Mouse (Mus musculus): ENCODE measurements around the gene Zfp46.

Gene Zfp46

GRCm38 (mm10) chr4:136317667-136318066, 33.2 kb downstream of the Zfp46 start:
- DNase-seq: no peak

DNA sequence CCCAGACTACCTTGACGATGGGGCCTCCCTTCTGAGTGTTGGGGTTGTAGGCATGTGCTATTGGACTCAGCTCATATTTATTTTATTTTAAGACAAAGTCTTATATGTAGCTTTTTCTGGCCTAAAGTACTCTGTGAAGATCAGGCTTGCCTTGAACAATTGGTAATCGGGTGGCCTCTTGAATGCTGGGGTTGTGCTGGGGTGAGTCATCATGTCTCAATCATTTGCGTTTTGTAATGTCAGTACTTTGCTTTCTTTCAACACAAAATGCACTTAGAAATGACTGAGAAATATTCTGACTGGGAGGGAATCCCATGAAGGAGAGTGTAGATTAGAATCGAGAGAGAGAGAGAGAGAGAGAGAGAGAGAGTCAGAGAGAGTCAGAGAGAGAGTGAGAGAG, 35.5 kb downstream of the Zfp46 start:
- no peak for DNase-seq

- no peak for DNase-seq
These were observed 39.7 kb downstream of the Zfp46 start for GRCm38 (mm10) chr4:136324226-136324625.

GRCm38 (mm10) chr4:136327238-136327637, 42.8 kb downstream of the Zfp46 start:
- no peak for DNase-seq

- no peak for DNase-seq
These were observed 43.6 kb downstream of the Zfp46 start for GRCm38 (mm10) chr4:136328115-136328514.

DNA sequence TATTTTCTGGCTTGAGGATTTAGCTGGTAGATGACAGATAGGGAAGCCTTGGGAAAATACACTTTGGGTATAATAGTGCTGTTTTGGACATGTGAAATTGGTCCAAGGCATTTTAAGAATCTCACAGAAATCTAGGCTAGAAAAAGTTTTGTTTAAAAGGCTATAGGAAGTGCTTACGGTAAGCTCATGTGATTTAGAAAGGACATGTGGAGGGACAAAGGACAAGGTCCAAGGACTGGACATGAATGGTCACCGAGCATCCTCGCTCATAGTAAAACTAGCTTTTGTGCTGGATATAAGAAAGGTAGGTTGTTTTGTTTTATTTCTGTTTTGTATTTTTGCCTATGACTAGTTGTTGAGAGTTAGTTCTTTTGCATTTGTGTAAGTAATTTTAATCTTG, 47.2 kb downstream of the Zfp46 start:
- no peak for DNase-seq

DNA sequence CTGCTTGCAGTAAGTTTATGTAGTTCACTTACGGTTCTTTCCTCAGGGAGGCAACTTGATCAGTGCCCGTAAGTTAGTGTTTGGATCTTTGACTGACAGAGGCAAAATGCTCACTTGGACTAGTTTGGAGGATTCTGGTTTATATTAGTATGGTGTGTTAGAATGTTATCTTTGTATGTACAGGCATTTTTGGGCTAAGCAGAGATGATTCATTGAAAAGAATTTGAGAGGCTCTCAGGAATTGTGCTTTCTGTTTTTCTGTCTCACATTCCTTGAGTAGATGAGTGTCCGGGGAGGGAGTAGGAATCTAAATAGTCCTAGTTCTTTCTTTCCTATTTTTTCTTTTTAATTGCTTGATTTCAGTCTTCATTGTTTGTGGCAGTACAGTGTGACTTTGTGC, 48.7 kb downstream of the Zfp46 start:
- DNase-seq: no peak

GRCm38 (mm10) chr4:136335065-136335464, 50.6 kb downstream of the Zfp46 start:
- DNase-seq: no peak

DNA sequence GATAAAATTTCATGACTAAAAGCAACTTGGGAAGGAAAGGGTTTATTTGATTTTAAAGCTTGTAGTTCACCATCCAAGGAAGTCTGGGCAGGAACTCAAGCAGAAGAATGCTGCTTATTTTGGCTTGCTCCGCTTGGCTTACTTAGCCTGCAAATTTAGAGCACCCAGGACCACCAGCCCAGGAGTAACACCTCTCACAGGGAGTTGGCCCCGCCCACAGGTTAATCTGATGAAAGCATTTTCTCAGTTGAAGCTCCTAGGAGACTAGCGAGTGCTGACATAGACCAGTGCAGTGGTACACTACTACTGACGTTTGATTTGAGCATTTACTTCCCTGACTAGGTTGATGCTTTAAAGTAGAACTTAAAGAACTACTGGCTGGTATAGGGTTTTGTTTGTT, 52.6 kb downstream of the Zfp46 start:
- DNase-seq: no peak
